Mouse (Mus musculus): Measurements from ENCODE around the gene 5830473C10Rik.

GRCm38 (mm10) chr5:90623209-90623608 is 62.3 kb downstream of the 5830473C10Rik start:
- TF ChIP-seq CTCF (IDR thresholded peaks at IDR 0.05; ENCODE audit: insufficient read depth, low read length) (no peak), POLR2A (IDR thresholded peaks at IDR 0.05; ENCODE audit: borderline replicate concordance, extremely low read depth, low read depth, low read length) (no peak)

Data from lung, adult 2 months (tissue).